Mouse (Mus musculus) liver, embryonic 14.5 days (tissue): ENCODE data around the gene Fam174a. TPM values are rescaled to one million over a fixed set of nuclear protein-coding genes. Genes with fewer than 3 reads are reported as not detected.

Experiments
- ATAC-seq: fragments of 200-750 bp; cut with Nextera tagmentation; 2 replicates; pipeline ENCODE4 v1.8.0; 2017; ENCODE audit warnings: moderate number of reproducible peaks, mild to moderate bottlenecking, moderate library complexity; ENCODE audit not compliant: insufficient read depth
- DNase-seq, 3 experiments: peaks; one replicate each; pipeline ENCODE4 v3.0.0-alpha.2; 2012 to 2013; ENCODE audit warnings: low read depth in 3 of 3, low spot score in 3 of 3
- H3K27ac ChIP-seq: fragments of 300-500 bp; sonication (generic); 2 replicates; pipeline ENCODE4 v1.5.1; 2014; ENCODE audit warnings: moderate library complexity, mild to moderate bottlenecking, control low read depth, inconsistent platforms
- H3K27me3 ChIP-seq: fragments of 300-500 bp; sonication (generic); 2 replicates; pipeline ENCODE4 v1.6.1; 2014; ENCODE audit warnings: mild to moderate bottlenecking, low read length, moderate library complexity; ENCODE audit not compliant: control insufficient read depth, insufficient read depth
- H3K36me3 ChIP-seq: fragments of 300-500 bp; sonication (generic); replicated peaks from 2 replicates; pipeline ENCODE4 v1.6.1; 2014; ENCODE audit warnings: low read depth; ENCODE audit not compliant: control insufficient read depth, insufficient read depth
- H3K4me1 ChIP-seq, 2 experiments: fragments of 200-500 bp in 1 of 2; fragments of 300-500 bp in 1 of 2; sonication (generic) in 1 of 2; replicated peaks; 2 replicates each; pipeline ENCODE4 v1.6.1; 2012 to 2014; ENCODE audit warnings: antibody characterized with exemption in 1 of 2, inconsistent platforms in 1 of 2, low read length in 1 of 2; ENCODE audit not compliant: control insufficient read depth in 2 of 2, insufficient read depth in 2 of 2
- H3K4me2 ChIP-seq: fragments of 300-500 bp; sonication (generic); 2 replicates; pipeline ENCODE4 v1.6.1; 2014; ENCODE audit warnings: low read depth, mild to moderate bottlenecking, control low read depth, moderate library complexity
- H3K4me3 ChIP-seq, 2 experiments: fragments of 200-500 bp in 1 of 2; fragments of 300-500 bp in 1 of 2; sonication (generic) in 1 of 2; 2 replicates each; pipeline ENCODE4 v1.5.1; 2012 to 2014; ENCODE audit warnings: low read depth in 2 of 2, low read length in 2 of 2, mild to moderate bottlenecking in 2 of 2, control low read depth in 1 of 2, inconsistent platforms in 1 of 2, moderate library complexity in 1 of 2; ENCODE audit not compliant: insufficient read depth in 1 of 2
- H3K9ac ChIP-seq: fragments of 300-500 bp; sonication (generic); replicated peaks from 2 replicates; pipeline ENCODE4 v1.6.1; 2014; ENCODE audit warnings: mild to moderate bottlenecking, control low read depth, moderate library complexity
- H3K9me3 ChIP-seq: fragments of 300-500 bp; sonication (generic); 2 replicates; pipeline ENCODE4 v1.6.1; 2016; ENCODE audit warnings: low read length, mixed read lengths; ENCODE audit not compliant: control insufficient read depth
- CTCF ChIP-seq: IDR thresholded peaks from 2 replicates; pipeline ENCODE4 v1.5.1; 2016; ENCODE audit warnings: antibody characterized with exemption, low read depth, control low read depth
- EP300 ChIP-seq: IDR thresholded peaks from 2 replicates; pipeline ENCODE4 v1.6.1; 2016; ENCODE audit warnings: antibody characterized with exemption, low read depth
- WGBS: fragments of 180-500 bp; shearing (Covaris S2); extraction: QIAGEN DNeasy Blood & Tissue Kit; methylation state at CpG from one replicate; pipeline ENCODE4 v1.1.7; 2014; ENCODE audit not compliant: insufficient replicate concordance; 5-methylcytosine and 5-hydroxymethylcytosine counted together
- polyA plus RNA-seq, 2 experiments: library from polyadenylated mRNA; depleted of rRNA in 1 of 2; stranded (reverse) in 1 of 2; unstranded in 1 of 2; fragments of >200 nt; fragmentation: Nextera tagmentation in 1 of 2; extraction: Ambion mirVana in 1 of 2; gene quantifications; 2 replicates each; pipeline versions ENCODE4 v1.2.1 to v1.2.3; 2012 to 2014

Gene Fam174a
- polyA plus RNA-seq, 2 experiments, result 2.9 to 7.6 TPM

DNA sequence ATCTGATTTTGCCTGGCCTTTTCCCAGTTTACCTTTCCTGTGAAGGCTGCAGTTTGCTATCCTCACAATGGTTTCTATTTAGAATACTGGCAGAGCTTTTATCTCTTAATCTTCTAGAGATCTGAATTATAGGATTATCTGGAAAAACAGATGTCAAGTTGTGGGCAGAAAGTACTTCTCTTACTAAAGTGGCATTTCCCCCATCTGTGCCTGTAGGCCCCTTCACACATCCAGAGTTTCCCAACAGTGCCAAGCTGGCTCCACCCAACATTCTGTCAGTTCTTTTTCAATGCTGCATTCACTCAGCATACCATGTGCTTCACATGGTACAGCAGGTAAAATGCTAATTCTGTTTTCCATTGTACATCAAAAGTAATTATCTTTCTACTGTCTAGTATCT is 28.8 kb downstream of the Fam174a start:
- ATAC-seq, result no peak

DNA sequence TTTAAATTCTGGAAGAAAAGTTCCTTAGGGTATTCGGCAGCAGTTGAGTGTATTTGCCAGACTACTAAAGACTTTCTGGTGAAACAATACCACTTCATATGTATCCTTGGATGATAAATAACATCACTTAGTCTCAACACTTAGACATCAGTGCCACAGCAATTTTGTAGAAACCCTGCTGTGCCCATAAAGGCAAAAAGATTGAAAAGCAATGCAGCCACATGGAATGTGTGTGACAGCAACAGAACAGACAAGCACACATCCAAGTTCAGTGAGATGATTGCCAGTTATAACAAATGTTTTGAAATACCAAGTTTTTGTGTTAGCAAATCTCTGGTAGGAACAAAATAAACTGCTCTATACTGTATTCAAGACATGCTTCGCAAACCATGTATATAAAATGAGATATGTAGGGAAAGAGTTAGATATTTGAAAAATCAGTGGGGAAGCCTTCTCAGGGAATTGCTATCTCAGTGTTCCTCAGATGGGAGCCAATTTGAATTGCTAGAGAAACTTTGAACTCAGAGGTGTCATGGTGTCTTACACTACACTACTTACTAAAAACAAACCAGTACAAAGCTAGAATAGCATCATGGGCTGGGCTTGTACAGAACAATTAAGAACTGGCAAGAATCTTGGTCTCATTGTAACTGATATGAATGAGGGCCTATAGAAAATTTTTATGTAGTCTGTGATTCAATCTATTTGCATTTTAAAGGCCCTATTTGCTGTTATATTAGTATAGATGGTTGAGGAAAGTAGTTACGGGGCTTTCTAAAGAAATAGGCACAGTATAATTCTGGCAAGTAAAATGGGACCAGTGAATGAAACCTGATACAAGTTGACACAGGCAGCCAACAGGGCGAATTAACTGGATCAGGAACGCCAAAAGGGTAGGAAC is 30.4 kb downstream of the Fam174a start:
- no peak overlapping the region for H3K4me2 ChIP-seq
- DNase-seq (no peak), ATAC-seq (no peak)
- no peaks in the 10 kb centered on the region for H3K36me3 ChIP-seq
- H3K9me3 ChIP-seq, result no peaks in the 10 kb centered on the region
- H3K27ac ChIP-seq, result no peak overlapping the region
- WGBS, result 73% methylated on average over 5 of the region's 5 CpGs
- no peaks in the 10 kb centered on the region for H3K4me1 ChIP-seq
- TF ChIP-seq EP300 (no peak), CTCF (no peak)
- H3K4me3 ChIP-seq, result no peak overlapping the region
- H3K9ac ChIP-seq, result no peak overlapping the region
- H3K27me3 ChIP-seq, result no peaks in the 10 kb centered on the region

More for the DNA sequence above, 28.8 kb downstream of the Fam174a start:
- no peak for TF ChIP-seq EP300
- no peak for TF ChIP-seq CTCF
- H3K4me2 ChIP-seq, result no peak overlapping the region
- no peak for DNase-seq
- H3K27ac ChIP-seq, result no peak overlapping the region
- no peak overlapping the region for H3K4me3 ChIP-seq
- H3K27me3 ChIP-seq, result no peaks in the 10 kb centered on the region
- H3K9ac ChIP-seq, result no peak overlapping the region
- no peaks in the 10 kb centered on the region for H3K9me3 ChIP-seq
- H3K36me3 ChIP-seq, result no peaks in the 10 kb centered on the region
- H3K4me1 ChIP-seq, result no peaks in the 10 kb centered on the region

DNA sequence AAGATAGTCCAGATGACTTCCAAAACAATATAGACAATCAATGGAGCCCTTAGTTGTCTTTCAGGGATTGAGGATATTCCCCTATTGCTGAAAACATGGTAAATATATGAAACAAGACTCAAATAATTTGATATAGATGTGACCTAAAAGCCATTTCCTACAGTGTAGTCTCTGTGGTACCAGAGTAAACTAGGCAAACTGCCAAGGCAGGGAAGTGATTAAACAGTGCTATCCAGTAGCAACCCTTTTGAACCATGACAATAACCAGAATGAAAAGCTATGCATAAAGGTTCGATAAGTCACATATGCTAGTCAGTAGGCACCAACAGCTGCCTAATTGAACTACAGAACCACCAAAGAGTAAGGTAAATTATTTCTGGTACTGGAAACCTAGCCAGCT is 40.7 kb downstream of the Fam174a start:
- Histone ChIP-seq H3K4me3 (no peak overlapping the region), H3K27ac (no peak overlapping the region), H3K9me3 (no peaks in the 10 kb centered on the region), H3K4me1 (no peaks in the 10 kb centered on the region), H3K4me2 (no peak overlapping the region), H3K36me3 (no peaks in the 10 kb centered on the region), H3K9ac (no peak overlapping the region), H3K27me3 (no peaks in the 10 kb centered on the region)
- TF ChIP-seq EP300, result no peak
- TF ChIP-seq CTCF, result no peak
- DNase-seq (no peak), ATAC-seq (no peak)
- 59% methylated on average over 1 of the region's 1 CpGs for WGBS

- Histone ChIP-seq H3K4me2 (no peak overlapping the region), H3K4me1 (no peaks in the 10 kb centered on the region), H3K9ac (no peak overlapping the region), H3K4me3 (no peak overlapping the region), H3K27me3 (no peaks in the 10 kb centered on the region), H3K9me3 (no peaks in the 10 kb centered on the region), H3K27ac (no peak overlapping the region), H3K36me3 (no peaks in the 10 kb centered on the region)
- ATAC-seq (no peak), DNase-seq (no peak)
- WGBS, result 54% methylated on average over 4 of the region's 4 CpGs
- TF ChIP-seq CTCF, result no peak
- no peak for TF ChIP-seq EP300
Measured at GRCm38 (mm10) chr1:95356904-95357303, 43.5 kb downstream of the Fam174a start.

GRCm38 (mm10) chr1:95363692-95364091 is 50.3 kb downstream of the Fam174a start:
- Histone ChIP-seq H3K4me2 (no peak overlapping the region), H3K9me3 (no peaks in the 10 kb centered on the region), H3K4me3 (no peak overlapping the region), H3K4me1 (no peaks in the 10 kb centered on the region), H3K27ac (no peak overlapping the region), H3K27me3 (no peaks in the 10 kb centered on the region), H3K36me3 (no peaks in the 10 kb centered on the region), H3K9ac (no peak overlapping the region)
- DNase-seq (no peak), ATAC-seq (no peak)
- TF ChIP-seq EP300 (no peak), CTCF (no peak)
- WGBS, result 67% methylated on average over 2 of the region's 2 CpGs
